Mouse (Mus musculus): Measurements from ENCODE around the gene Treh.

The Treh gene

DNA sequence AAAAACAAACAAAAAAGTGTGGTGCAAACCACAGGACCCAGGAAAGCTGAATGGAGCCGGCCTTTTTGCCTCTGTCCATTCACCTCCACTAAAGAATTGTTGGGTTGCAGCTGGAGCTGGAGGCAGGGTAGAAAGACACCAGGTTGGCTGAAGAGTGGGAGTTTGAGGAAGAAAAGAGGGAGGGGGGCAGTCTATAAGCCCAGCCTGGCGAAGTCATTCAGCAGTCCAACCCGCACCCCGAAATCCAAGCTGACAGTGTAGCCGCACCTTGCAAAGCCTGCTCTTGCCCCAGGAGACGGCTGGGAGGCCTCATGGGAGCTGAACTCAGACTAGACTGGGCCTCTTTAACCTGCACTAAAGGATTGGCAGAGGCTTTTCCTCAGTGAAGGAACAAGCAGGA is 62.9 kb downstream of the Treh start:
- no peak for DNase-seq (ENCODE audit: low read depth)
